In genomic region chr13:78324443-78325206, GRCm38 (mm10) we compare ENCODE assay signal across 30 mouse cellular contexts.
DNase-seq lines count a peak whose midpoint lies in the region; ATAC-seq and TF ChIP-seq lines count a peak whose summit lies in the region.
"Had no signal": no experiment of that assay in that cellular context is flagged by ENCODE, and none has a peak within 500 bp of the region (broad histone marks: within the 10 kb centered on the region; RNA-seq: fewer than 3 reads in every experiment).

No protein-coding gene starts in this region.

- no peak for ATAC-seq in kidney, postnatal 0 days (replicated peaks; ENCODE audit: low FRiP score, low read depth)
- peak; percentile 33; the same call in 1 of the 2 replicates for ATAC-seq in embryonic facial prominence, embryonic 14.5 days (ENCODE audit: low read depth)
- ATAC-seq in intestine, postnatal 0 days: no peak
- ATAC-seq: inflammation-experienced regulatory T-cells, adult 6 months; midbrain, embryonic 15.5 days had no signal

- peak; percentile 12 for DNase-seq in embryo, embryonic 10 days (ENCODE audit: low spot score)
- no peak for DNase-seq in embryo, embryonic 9.5 days (ENCODE audit: extremely low spot score)
- peak; percentile 4 for DNase-seq in kidney, postnatal 0 days (ENCODE audit: low spot score)
- DNase-seq in kidney, adult 8-10 months: no peak
- peak; percentile 62 for DNase-seq in embryonic facial prominence, embryonic 14.5 days (ENCODE audit: low spot score)
- DNase-seq in forelimb bud, embryonic 11.5 days (ENCODE audit: low read depth, low spot score): peak; percentile 16
- no peak for DNase-seq in layer of hippocampus, postnatal 14 days (ENCODE audit: low spot score in 2 of 2)
- DNase-seq: adrenal gland, adult 8-10 months; cerebellum, adult 11 months; cerebellum, adult 9-10 months; cerebellum, postnatal 36 days; gastrocnemius, postnatal 25 days; heart, adult 18-20 months; heart, postnatal 4 days; kidney, adult 18-20 months; kidney, postnatal 4 days; lung, embryonic 14.5 days; lung, postnatal 14 days; right cerebral cortex, postnatal 25 days; thymus, postnatal 25 days had no signal

- WGBS in kidney, postnatal 0 days: 83% methylated on average over 4 of the region's 4 CpGs
- WGBS in embryonic facial prominence, embryonic 14.5 days: 38% methylated on average over 4 of the region's 4 CpGs
- 75% methylated on average over 4 of the region's 4 CpGs for WGBS in intestine, postnatal 0 days

- H3K4me2 ChIP-seq in kidney, postnatal 0 days (ENCODE audit: low read length): no peak overlapping the region
- no peak overlapping the region for H3K4me2 ChIP-seq in embryonic facial prominence, embryonic 14.5 days (ENCODE audit: low read depth, low read length)
- H3K4me2 ChIP-seq in intestine, postnatal 0 days (replicated peaks; ENCODE audit: low read depth): no peak overlapping the region
- H3K4me2 ChIP-seq: embryonic facial prominence, embryonic 12.5 days; heart, embryonic 11.5 days; hindbrain, embryonic 14.5 days; limb, embryonic 12.5 days; liver, embryonic 15.5 days; lung, embryonic 14.5 days; midbrain, embryonic 15.5 days; neural tube, embryonic 12.5 days had no signal

- H3K9ac ChIP-seq in kidney, postnatal 0 days (ENCODE audit: low read depth, low read length): no peak overlapping the region
- no peak overlapping the region for H3K9ac ChIP-seq in embryonic facial prominence, embryonic 14.5 days (ENCODE audit: low read depth, low read length)
- H3K9ac ChIP-seq in intestine, postnatal 0 days (ENCODE audit: low read depth, low read length): no peak overlapping the region
- H3K9ac ChIP-seq: embryonic facial prominence, embryonic 12.5 days; hindbrain, embryonic 14.5 days; limb, embryonic 12.5 days; liver, embryonic 15.5 days; lung, embryonic 14.5 days; midbrain, embryonic 15.5 days; neural tube, embryonic 12.5 days had no signal

- H3K36me3 ChIP-seq in kidney, postnatal 0 days (ENCODE audit: insufficient read depth, low read length): no peaks in the 10 kb centered on the region
- no peaks in the 10 kb centered on the region for H3K36me3 ChIP-seq in embryonic facial prominence, embryonic 14.5 days (ENCODE audit: control insufficient read depth, insufficient read depth, low read length)
- H3K36me3 ChIP-seq in intestine, postnatal 0 days (ENCODE audit: control insufficient read depth, insufficient read depth): no peaks in the 10 kb centered on the region
- H3K36me3 ChIP-seq: embryonic facial prominence, embryonic 12.5 days; limb, embryonic 12.5 days; liver, embryonic 15.5 days; midbrain, embryonic 15.5 days; neural tube, embryonic 12.5 days had no signal

- no peak overlapping the region for H3K4me3 ChIP-seq in kidney, postnatal 0 days (replicated peaks; ENCODE audit: low read depth, low read length)
- no peak overlapping the region for H3K4me3 ChIP-seq in embryonic facial prominence, embryonic 14.5 days (ENCODE audit: low read depth, low read length)
- H3K4me3 ChIP-seq in intestine, postnatal 0 days (ENCODE audit: low read depth, low read length): no peak overlapping the region
- H3K4me3 ChIP-seq: embryonic facial prominence, embryonic 12.5 days; limb, embryonic 12.5 days; liver, embryonic 15.5 days; midbrain, embryonic 15.5 days; neural tube, embryonic 12.5 days had no signal

- H3K27ac ChIP-seq in kidney, postnatal 0 days: no peak overlapping the region
- no peak overlapping the region for H3K27ac ChIP-seq in embryonic facial prominence, embryonic 14.5 days (replicated peaks; ENCODE audit: low read depth, low read length)
- H3K27ac ChIP-seq in intestine, postnatal 0 days (ENCODE audit: low read depth, low read length): no peak overlapping the region
- H3K27ac ChIP-seq: embryonic facial prominence, embryonic 12.5 days; hindbrain, embryonic 14.5 days; limb, embryonic 12.5 days; liver, embryonic 15.5 days; midbrain, embryonic 15.5 days; neural tube, embryonic 12.5 days had no signal

- H3K4me1 ChIP-seq in kidney, postnatal 0 days (replicated peaks; ENCODE audit: insufficient read depth, low read length): no peaks in the 10 kb centered on the region
- H3K4me1 ChIP-seq in embryonic facial prominence, embryonic 14.5 days (ENCODE audit: control insufficient read depth, insufficient read depth, low read length): no peaks in the 10 kb centered on the region
- H3K4me1 ChIP-seq in intestine, postnatal 0 days (replicated peaks; ENCODE audit: control insufficient read depth, insufficient read depth, low read length): no peaks in the 10 kb centered on the region
- H3K4me1 ChIP-seq: embryonic facial prominence, embryonic 12.5 days; limb, embryonic 12.5 days; liver, embryonic 15.5 days; midbrain, embryonic 15.5 days; neural tube, embryonic 12.5 days had no signal

- no peak for TF ChIP-seq CTCF in kidney, postnatal 0 days (IDR thresholded peaks at IDR 0.05; ENCODE audit: low read depth)
- TF ChIP-seq CTCF in intestine, postnatal 0 days (IDR thresholded peaks at IDR 0.05; ENCODE audit: low read depth): no peak

- no peaks in the 10 kb centered on the region for H3K9me3 ChIP-seq in kidney, postnatal 0 days (replicated peaks; ENCODE audit: low read length)
- no peaks in the 10 kb centered on the region for H3K9me3 ChIP-seq in embryonic facial prominence, embryonic 14.5 days (ENCODE audit: control insufficient read depth, low read length)
- H3K9me3 ChIP-seq in intestine, postnatal 0 days (ENCODE audit: control insufficient read depth): no peaks in the 10 kb centered on the region
- H3K9me3 ChIP-seq: embryonic facial prominence, embryonic 12.5 days; limb, embryonic 12.5 days; liver, embryonic 15.5 days; midbrain, embryonic 15.5 days; neural tube, embryonic 12.5 days had no signal

- no peaks in the 10 kb centered on the region for H3K27me3 ChIP-seq in kidney, postnatal 0 days (ENCODE audit: insufficient read depth, low read length)
- H3K27me3 ChIP-seq in embryonic facial prominence, embryonic 14.5 days (replicated peaks; ENCODE audit: control insufficient read depth, insufficient read depth, low read length): no peaks in the 10 kb centered on the region
- no peaks in the 10 kb centered on the region for H3K27me3 ChIP-seq in intestine, postnatal 0 days (replicated peaks; ENCODE audit: control insufficient read depth, insufficient read depth, low read length)
- H3K27me3 ChIP-seq: CH12.LX; embryonic facial prominence, embryonic 12.5 days; limb, embryonic 12.5 days; liver, embryonic 15.5 days; midbrain, embryonic 15.5 days; neural tube, embryonic 12.5 days had no signal

Comparison
In these comparisons a context has a peak if more than half of its experiments do, and no peak if none do; other contexts are left out.
1. DNase-seq: peak in embryo, embryonic 10 days (single experiment), kidney, postnatal 0 days (single experiment), embryonic facial prominence, embryonic 14.5 days (single experiment) and forelimb bud, embryonic 11.5 days (single experiment); none in embryo, embryonic 9.5 days (single experiment), kidney, adult 8-10 months (0 of 2) and layer of hippocampus, postnatal 14 days (0 of 2).